Mouse (Mus musculus) embryonic facial prominence, embryonic 12.5 days (tissue): Measurements from ENCODE around the gene Hecw1. TPM values are rescaled to one million over a fixed set of nuclear protein-coding genes. Genes with fewer than 3 reads are reported as not detected.

ENCODE experiments used
- ATAC-seq: fragments of 200-750 bp; cut with Nextera tagmentation; 2 replicates; pipeline ENCODE4 v1.8.0; 2017; ENCODE audit not compliant: insufficient number of reproducible peaks, insufficient read depth, low FRiP score, low TSS enrichment
- H3K27ac ChIP-seq: fragments of 300-500 bp; sonication (generic); 2 replicates; pipeline ENCODE4 v1.5.1; 2016; ENCODE audit warnings: mild to moderate bottlenecking
- H3K27me3 ChIP-seq: fragments of 300-500 bp; sonication (generic); 2 replicates; pipeline ENCODE4 v1.6.1; 2016; ENCODE audit warnings: mild to moderate bottlenecking, moderate library complexity
- H3K36me3 ChIP-seq: fragments of 300-500 bp; sonication (generic); 2 replicates; pipeline ENCODE4 v1.6.1; 2016; ENCODE audit warnings: mild to moderate bottlenecking
- H3K4me1 ChIP-seq: fragments of 300-500 bp; sonication (generic); 2 replicates; pipeline ENCODE4 v1.6.1; 2016
- H3K4me2 ChIP-seq: fragments of 300-500 bp; sonication (generic); replicated peaks from 2 replicates; pipeline ENCODE4 v1.6.1; 2016; ENCODE audit warnings: mild to moderate bottlenecking, moderate library complexity
- H3K4me3 ChIP-seq: fragments of 300-500 bp; sonication (generic); 2 replicates; pipeline ENCODE4 v1.5.1; 2016; ENCODE audit warnings: mild to moderate bottlenecking
- H3K9ac ChIP-seq: fragments of 300-500 bp; sonication (generic); 2 replicates; pipeline ENCODE4 v1.6.1; 2016; ENCODE audit warnings: mild to moderate bottlenecking, moderate library complexity
- H3K9me3 ChIP-seq: fragments of 300-500 bp; sonication (generic); 2 replicates; pipeline ENCODE4 v1.6.1; 2016; ENCODE audit warnings: mild to moderate bottlenecking, moderate library complexity
- WGBS: fragments of 180-500 bp; shearing (Covaris S2); methylation state at CpG from one replicate; pipeline ENCODE4 v1.1.7; 2016; 5-methylcytosine and 5-hydroxymethylcytosine counted together
- polyA plus RNA-seq: library from polyadenylated mRNA; unstranded; fragments of >200 nt; fragmentation: Nextera tagmentation; extraction: Ambion mirVana; gene quantifications from 2 replicates; pipeline ENCODE4 v1.2.1, GENCODE M21; 2016

Gene Hecw1
- polyA plus RNA-seq: 2.9 and 4.1 TPM in 2 replicates

DNA sequence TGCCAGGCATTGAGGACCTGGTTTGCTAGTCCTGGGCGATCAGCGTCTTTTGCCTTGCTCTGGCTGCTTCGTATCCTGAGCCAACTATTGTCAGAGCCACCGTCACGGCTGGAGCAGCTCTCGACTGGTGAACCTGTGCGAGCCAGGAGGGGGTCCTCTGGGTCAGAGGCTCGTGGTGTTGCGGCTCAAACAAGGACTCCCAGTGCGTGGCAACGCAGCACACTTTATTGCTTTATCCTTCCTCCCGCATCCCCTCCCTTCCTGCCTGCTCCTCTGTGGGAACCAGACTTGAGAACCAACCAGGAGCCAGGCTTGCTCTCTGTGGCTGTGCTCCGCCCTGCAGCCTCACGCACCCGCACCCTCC, at the start of gene Hecw1:
Gene Hecw1 (minus strand): TSS at position 323 of the 364 bp plus-strand sequence.
- no peaks in the 10 kb centered on the region for H3K9me3 ChIP-seq
- H3K4me1 ChIP-seq: 0 out of 2 replicates have a peak, but pooled peaks cover 5% of the 10 kb centered on the region
- H3K9ac ChIP-seq: peak within 1 kb of the TSS; percentile 52
- H3K4me3 ChIP-seq: peak within 1 kb of the TSS; percentile 55
- WGBS: 2% methylated on average over 15 of the region's 15 CpGs
- peak within 1 kb of the TSS; percentile 85 for H3K4me2 ChIP-seq
- ATAC-seq: 0 out of 2 replicates have a peak, but pooled peaks have one; percentile 3
- peaks cover 31% of the 10 kb centered on the region for H3K27me3 ChIP-seq
- no peak within 1 kb of the TSS for H3K27ac ChIP-seq
- H3K36me3 ChIP-seq: no peaks in the 10 kb centered on the region

DNA sequence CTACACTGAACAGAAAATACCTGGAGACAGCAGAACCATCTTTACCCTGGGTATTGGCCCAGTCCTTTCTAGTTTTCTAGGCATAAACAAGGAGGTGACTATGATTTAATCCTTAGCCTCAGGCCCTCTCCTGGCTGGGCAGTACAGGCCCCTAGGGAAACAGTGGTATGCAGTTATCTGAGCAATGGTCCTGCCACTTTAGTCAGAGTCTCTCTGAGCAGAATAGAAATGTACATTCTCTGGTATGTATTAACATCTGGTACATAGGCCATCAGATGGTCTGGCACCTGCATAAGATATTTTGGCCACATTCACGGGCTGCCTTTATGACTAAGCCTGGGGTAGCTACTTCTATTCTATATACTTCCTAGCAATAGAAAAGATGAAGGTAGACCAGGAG, 38.3 kb upstream of the Hecw1 start:
- Histone ChIP-seq H3K36me3 (no peaks in the 10 kb centered on the region), H3K27me3 (no peaks in the 10 kb centered on the region), H3K9me3 (no peaks in the 10 kb centered on the region), H3K9ac (no peak overlapping the region), H3K27ac (no peak overlapping the region), H3K4me1 (no peaks in the 10 kb centered on the region), H3K4me2 (no peak overlapping the region), H3K4me3 (no peak overlapping the region)
- WGBS: 77% methylated on average over 1 of the region's 1 CpGs
- no peak for ATAC-seq

DNA sequence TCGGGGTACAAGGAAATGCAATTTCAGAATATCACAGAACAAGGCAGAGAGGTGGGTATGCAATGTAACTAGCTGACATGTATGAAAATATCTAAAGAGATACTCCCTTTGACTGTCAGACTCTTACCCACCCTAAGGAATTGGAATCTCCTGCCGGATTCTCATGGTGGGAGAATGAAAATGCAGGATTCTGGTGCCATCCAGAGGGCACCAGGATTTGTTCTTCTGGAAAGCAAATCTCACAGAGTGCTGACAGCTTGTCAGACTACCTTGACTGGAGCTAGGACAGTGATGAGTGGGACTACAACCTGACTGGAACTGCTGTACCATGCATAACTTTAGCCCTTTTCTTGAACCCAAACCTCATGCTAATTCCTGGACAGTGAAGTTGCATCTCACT, 29.6 kb upstream of the Hecw1 start:
- H3K9me3 ChIP-seq: no peaks in the 10 kb centered on the region
- H3K27ac ChIP-seq: no peak overlapping the region
- no peaks in the 10 kb centered on the region for H3K27me3 ChIP-seq
- H3K9ac ChIP-seq: no peak overlapping the region
- no peak overlapping the region for H3K4me2 ChIP-seq
- WGBS: 79% methylated on average over 2 of the region's 2 CpGs
- no peak for ATAC-seq
- no peaks in the 10 kb centered on the region for H3K36me3 ChIP-seq
- no peaks in the 10 kb centered on the region for H3K4me1 ChIP-seq
- H3K4me3 ChIP-seq: no peak overlapping the region

DNA sequence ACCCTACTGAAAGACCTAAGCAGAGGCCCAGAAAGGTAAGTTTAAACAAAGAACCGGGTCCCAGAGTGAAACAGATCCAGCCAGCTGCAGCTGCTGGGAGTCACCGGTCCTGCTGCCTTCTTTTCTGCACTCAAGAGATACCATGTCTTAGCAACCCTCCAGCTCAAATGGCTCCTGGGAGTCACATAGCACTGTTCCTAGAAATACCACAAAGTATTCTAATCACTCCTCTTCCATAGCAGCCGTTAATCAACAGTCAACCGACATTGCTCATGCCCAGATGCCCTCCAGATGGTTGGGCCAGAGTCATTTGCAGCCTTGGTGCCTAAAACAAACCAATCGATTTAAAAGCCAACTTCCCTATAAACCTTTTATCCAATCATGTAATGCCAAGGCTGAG, 19.8 kb upstream of the Hecw1 start:
- Histone ChIP-seq H3K27me3 (no peaks in the 10 kb centered on the region), H3K4me1 (no peaks in the 10 kb centered on the region), H3K27ac (no peak overlapping the region), H3K4me2 (no peak overlapping the region), H3K4me3 (no peak overlapping the region), H3K9ac (no peak overlapping the region), H3K36me3 (no peaks in the 10 kb centered on the region), H3K9me3 (no peaks in the 10 kb centered on the region)
- 75% methylated on average over 5 of the region's 5 CpGs for WGBS
- ATAC-seq: no peak

DNA sequence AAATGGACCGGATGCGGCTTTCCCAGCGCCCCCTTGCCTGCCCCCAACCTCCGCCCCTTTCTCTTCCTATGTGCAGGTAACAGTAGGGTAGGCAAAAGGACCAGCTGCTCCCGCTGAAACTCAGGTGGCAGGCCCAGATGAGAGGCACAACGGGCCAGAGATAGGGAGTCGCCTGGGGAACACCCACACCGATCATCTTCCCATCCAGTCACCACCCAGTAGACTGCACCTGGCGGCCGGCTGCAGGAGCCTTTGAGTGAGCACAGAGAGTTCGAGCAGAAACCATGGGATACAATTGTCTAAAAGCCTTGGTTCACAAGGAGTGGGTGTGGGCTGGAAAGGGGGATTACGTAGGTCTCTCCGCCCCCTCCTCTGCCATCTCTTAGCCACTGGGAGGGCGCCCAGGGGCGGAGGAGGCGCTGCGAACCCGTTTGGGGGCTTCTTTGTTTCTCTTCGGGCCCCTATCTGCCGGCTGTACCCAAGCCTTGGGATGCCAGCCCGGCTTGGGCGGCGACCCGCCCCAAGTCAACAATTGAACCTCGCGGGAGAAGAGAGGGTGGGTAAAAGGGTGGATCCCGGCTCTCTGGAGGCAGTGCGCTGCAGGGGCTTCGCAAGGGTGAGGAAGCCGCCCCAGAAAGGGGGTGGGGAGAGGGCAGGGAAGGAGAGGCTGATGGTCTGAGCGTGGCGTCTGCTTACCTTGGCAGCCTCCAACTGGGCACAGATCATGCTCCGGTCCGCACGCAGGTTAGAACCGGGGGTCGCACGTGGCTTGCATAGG, 711 bp downstream of the Hecw1 start:
- 0 out of 2 replicates have a peak, but pooled peaks cover 5% of the 10 kb centered on the region for H3K4me1 ChIP-seq
- H3K4me2 ChIP-seq: peak overlapping the region; percentile 85
- H3K27me3 ChIP-seq: peaks cover 31% of the 10 kb centered on the region
- peak; percentile 81 for ATAC-seq
- H3K36me3 ChIP-seq: no peaks in the 10 kb centered on the region
- WGBS: 2% methylated on average over 38 of the region's 38 CpGs
- no peak overlapping the region for H3K27ac ChIP-seq
- H3K9me3 ChIP-seq: no peaks in the 10 kb centered on the region
- peak overlapping the region; percentile 55 for H3K4me3 ChIP-seq
- peak overlapping the region; percentile 52 for H3K9ac ChIP-seq

DNA sequence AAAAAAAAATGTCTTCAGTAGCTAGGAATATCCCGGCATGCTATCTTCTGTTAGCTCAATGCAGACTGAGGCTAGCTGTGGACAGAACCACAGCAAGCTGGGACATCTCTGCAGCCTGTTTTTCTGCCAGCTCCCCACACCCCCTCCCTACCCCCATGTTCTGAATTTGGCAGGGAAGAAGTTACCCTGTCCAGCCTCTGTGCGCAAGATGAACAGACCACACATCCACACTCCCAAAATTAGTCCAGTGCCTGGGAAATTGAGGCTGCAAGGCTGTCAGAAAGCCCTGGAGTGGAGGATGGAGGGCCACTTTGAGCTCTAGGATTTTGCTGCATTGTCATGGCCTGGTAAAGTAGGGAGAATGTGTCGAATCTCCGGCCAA, 1.3 kb downstream of the Hecw1 start:
- H3K4me2 ChIP-seq: peak overlapping the region; percentile 85
- WGBS: 22% methylated on average over 4 of the region's 4 CpGs
- 0 out of 2 replicates have a peak, but pooled peaks have one; percentile 6 for ATAC-seq
- H3K27me3 ChIP-seq: peaks cover 31% of the 10 kb centered on the region
- H3K9me3 ChIP-seq: no peaks in the 10 kb centered on the region
- H3K27ac ChIP-seq: no peak overlapping the region
- H3K4me3 ChIP-seq: peak overlapping the region; percentile 55
- no peaks in the 10 kb centered on the region for H3K36me3 ChIP-seq
- H3K4me1 ChIP-seq: 0 out of 2 replicates have a peak, but pooled peaks cover 5% of the 10 kb centered on the region
- peak overlapping the region; percentile 52; the same call in 1 of the 2 replicates for H3K9ac ChIP-seq

DNA sequence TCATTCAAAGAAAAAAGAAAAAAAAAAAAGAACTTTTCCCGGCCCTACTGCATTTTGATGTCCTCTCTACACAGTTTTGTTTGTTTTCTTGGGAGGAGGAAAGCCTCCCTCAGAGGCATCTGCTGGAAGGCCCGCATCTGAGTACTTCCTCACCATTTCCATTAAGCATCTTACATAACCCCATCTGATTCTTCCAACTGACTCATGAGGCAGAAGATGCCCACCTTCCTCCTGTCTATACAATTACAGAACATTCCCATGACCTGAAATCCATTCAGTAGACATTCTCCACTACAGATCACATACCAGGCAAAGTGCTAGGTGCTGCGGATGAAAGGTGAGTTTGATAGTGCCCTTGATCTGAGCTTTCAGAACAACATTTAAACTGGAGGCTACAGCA, 3.4 kb downstream of the Hecw1 start:
- H3K9ac ChIP-seq: no peak overlapping the region
- no peaks in the 10 kb centered on the region for H3K36me3 ChIP-seq
- H3K4me1 ChIP-seq: 0 out of 2 replicates have a peak, but pooled peaks cover 5% of the 10 kb centered on the region
- peaks cover 31% of the 10 kb centered on the region for H3K27me3 ChIP-seq
- H3K27ac ChIP-seq: no peak overlapping the region
- no peak for ATAC-seq
- H3K4me3 ChIP-seq: no peak overlapping the region
- 75% methylated on average over 3 of the region's 3 CpGs for WGBS
- H3K4me2 ChIP-seq: no peak overlapping the region
- H3K9me3 ChIP-seq: no peaks in the 10 kb centered on the region

DNA sequence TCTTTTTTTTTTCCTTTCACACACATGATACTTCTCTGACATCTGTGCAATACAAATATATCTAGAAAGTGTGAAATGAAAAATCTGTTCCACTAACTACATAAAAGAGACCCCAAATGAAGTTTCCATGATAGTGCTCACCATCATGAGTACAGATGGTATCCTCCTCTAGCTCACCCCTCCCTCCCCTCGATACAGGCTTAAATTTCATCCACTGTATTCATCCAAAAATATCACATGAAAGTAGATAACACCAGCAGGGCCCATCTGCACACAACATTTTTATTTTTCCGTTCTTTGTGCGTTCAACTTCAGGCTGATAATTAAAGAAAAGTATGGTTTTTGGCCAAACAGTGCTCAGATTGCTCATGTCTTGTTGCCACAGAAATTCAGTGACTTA, 5.5 kb downstream of the Hecw1 start:
- Histone ChIP-seq H3K27me3 (peaks cover 15% of the 10 kb centered on the region), H3K9me3 (no peaks in the 10 kb centered on the region), H3K4me3 (no peak overlapping the region), H3K4me1 (0 out of 2 replicates have a peak, but pooled peaks cover 3% of the 10 kb centered on the region), H3K36me3 (no peaks in the 10 kb centered on the region), H3K9ac (no peak overlapping the region), H3K4me2 (no peak overlapping the region), H3K27ac (no peak overlapping the region)
- WGBS: 85% methylated on average over 3 of the region's 3 CpGs
- ATAC-seq: no peak

DNA sequence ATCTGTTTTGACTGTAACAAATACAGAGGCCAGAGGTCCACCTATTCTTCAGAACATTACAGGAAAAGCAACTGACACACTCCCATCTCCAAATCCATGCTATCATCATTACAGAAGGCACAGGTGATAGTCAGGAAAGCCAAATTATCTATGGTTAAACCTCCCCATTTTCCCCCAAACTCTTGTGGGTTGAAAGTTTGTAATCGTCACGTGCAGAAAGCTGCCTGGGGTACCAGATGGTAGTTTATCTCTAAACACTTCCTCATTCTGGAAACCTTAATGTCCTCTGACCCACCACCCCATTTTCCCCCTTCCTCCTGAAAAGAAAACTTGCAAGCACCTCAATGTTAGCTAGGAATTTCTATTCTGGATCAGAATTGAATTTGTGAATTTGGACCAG, 7.9 kb downstream of the Hecw1 start:
- Histone ChIP-seq H3K4me3 (no peak overlapping the region), H3K9ac (no peak overlapping the region), H3K27me3 (no peaks in the 10 kb centered on the region), H3K9me3 (no peaks in the 10 kb centered on the region), H3K27ac (no peak overlapping the region), H3K36me3 (no peaks in the 10 kb centered on the region), H3K4me2 (no peak overlapping the region), H3K4me1 (no peaks in the 10 kb centered on the region)
- no peak for ATAC-seq
- 82% methylated on average over 2 of the region's 2 CpGs for WGBS

DNA sequence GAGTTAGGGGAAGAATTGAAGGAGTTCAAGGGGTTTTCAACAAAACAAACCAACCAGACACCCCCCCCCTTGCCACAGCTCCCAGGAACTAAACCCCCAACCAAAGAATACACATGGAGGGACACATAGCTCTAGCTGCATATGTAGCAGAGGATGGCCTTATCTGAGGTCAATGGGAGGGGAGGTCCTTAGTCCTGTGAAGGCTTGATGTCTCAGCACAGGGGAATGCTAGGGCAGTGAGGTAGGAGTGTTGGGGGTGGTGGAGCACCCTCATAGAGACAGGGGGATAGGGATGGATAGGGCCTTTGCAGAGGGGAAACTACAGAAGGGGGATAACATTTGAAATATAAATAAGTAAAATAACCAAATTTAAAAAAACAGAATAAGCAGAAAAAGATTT, 9.1 kb downstream of the Hecw1 start:
- Histone ChIP-seq H3K27ac (no peak overlapping the region), H3K4me3 (no peak overlapping the region), H3K4me2 (no peak overlapping the region), H3K4me1 (no peaks in the 10 kb centered on the region), H3K9ac (no peak overlapping the region), H3K27me3 (no peaks in the 10 kb centered on the region), H3K36me3 (no peaks in the 10 kb centered on the region), H3K9me3 (no peaks in the 10 kb centered on the region)
- no peak for ATAC-seq

DNA sequence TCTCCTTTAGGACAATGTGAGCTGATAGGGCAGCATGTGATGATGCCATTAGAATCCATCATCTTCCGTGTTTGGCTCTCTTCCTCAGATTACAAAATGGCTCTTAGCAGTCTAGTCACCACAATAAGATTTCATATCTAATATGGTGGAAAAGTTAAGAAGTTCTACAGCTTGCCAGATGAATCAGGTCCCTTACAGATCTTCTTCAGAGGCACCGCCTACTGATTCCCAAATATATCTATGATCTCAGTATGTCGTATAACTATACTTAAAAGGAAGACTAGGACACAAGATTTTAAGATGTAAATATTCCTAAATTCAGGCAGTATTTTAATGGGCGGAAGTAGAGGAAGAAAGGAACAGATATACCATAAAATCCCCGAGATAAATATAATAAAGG, 16.3 kb downstream of the Hecw1 start:
- Histone ChIP-seq H3K4me3 (no peak overlapping the region), H3K36me3 (no peaks in the 10 kb centered on the region), H3K9me3 (no peaks in the 10 kb centered on the region), H3K27ac (no peak overlapping the region), H3K27me3 (no peaks in the 10 kb centered on the region), H3K4me1 (no peaks in the 10 kb centered on the region), H3K4me2 (no peak overlapping the region), H3K9ac (no peak overlapping the region)
- ATAC-seq: no peak
- 87% methylated on average over 5 of the region's 5 CpGs for WGBS

DNA sequence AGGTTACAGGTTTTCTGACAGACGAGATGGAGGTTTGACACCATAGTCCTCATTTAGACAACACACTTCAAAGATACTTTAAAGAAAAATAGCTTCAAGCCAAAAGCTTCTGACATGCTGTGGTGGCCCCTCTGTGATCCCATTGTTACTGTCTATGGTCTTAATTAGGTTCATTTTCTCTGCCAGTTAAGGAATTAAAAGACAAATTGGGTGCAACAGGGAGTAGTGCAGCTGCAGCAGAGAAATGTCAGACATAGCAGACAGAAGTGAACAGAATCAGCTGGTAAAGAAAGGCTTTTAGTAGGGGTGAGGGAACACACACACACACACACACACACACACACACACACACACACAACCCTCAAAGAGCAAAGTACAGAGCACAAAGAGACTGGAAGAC, 22.8 kb downstream of the Hecw1 start:
- H3K9ac ChIP-seq: no peak overlapping the region
- H3K4me3 ChIP-seq: no peak overlapping the region

More for the DNA sequence above, 22.8 kb downstream of the Hecw1 start:
- Histone ChIP-seq H3K9me3 (no peaks in the 10 kb centered on the region), H3K4me1 (no peaks in the 10 kb centered on the region), H3K36me3 (no peaks in the 10 kb centered on the region), H3K27me3 (no peaks in the 10 kb centered on the region), H3K4me2 (no peak overlapping the region), H3K27ac (no peak overlapping the region)
- WGBS: 21% methylated on average over 1 of the region's 1 CpGs
- no peak for ATAC-seq
